Mouse (Mus musculus) urinary bladder, postnatal 25 days (tissue): Measurements from ENCODE around the gene Tmem156.

Experiments
- DNase-seq: peaks from one replicate; pipeline ENCODE4 v3.0.0; 2022; ENCODE audit warnings: low spot score

The Tmem156 gene

GRCm38 (mm10) chr5:65096805-65097204 is 4.9 kb upstream of the Tmem156 start:
- no peak for DNase-seq

DNA sequence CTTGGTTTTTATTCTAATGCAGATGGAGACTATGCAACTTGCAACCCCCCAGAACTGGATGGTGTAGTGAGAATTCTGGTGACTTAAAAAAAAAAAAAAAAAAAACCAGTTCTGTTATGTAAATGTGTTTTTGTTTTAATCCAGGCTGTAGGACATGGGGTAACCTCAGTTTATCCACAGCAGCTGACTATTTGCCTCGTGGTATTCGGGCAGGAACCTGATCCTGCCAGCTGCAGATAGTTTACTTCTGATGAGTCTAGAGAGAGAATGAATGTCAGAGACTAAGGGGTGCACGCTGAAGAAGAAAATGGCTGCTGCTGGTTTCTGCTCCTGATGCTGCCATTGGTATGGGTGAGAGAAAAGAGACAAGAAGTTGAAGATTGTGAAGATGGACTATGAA is 4.2 kb upstream of the Tmem156 start:
- DNase-seq = no peak

DNA sequence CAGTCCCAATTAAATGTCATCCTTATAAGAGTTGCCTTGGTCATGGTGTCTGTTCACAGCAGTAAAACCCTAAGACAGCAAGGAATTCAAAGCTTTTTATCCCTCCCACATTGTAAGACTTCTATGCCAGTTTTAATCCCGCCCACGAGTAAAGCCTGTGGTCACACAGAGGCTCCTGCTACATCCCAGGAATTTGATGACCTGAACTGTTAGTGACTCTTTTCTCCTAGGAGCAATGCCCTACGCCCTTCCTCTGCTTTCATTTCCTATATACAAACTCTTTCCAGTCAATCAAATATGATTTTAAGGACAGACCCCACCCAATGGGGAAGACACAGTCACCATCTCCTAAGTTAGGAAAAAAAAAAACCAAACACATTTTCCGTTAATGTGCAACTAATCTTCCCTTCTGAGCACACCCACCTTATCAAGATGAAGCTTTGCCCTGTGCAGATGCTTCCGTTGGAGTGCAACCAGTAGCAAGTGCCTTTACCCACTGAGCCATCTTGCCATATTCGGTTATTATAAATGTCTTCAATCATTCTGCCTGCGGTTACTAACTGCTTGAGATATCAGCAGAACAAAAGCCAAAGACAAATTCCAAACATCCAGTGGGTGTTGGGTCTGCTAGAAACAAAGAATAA is 3.1 kb upstream of the Tmem156 start:
- DNase-seq = no peak

GRCm38 (mm10) chr5:65093769-65094168 is 1.8 kb upstream of the Tmem156 start:
- DNase-seq = no peak

DNA sequence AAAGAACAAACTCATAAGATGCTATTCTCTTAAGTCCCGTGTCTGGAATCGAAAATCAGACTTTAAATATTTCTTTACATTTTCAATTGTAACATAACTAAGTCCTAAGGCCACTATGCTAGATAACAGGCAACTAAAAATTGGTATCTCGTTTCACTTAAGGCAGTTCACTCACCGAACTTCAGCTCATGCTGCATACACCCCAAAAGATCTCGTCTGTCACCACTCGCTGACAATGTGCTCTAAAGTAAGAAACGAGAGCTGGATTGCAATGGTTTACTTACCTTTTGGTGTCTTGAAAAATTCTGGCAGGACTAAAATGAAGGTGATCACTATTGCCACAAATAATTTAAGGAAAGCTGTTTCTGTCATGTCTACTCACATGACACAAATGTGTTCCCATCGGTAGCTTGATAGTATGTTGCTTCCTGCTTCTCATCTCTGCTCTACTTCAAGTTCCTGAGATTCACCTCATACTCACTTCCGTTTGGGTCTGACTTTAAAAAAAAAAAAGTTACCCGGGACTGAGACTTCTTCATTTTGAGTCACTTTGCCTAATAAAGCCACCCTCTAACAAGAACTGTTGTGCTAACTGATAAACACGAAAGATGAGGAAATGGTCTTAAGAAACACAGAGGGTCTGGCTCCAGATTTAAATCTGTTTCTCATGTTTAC is 611 bp downstream of the Tmem156 start:
- DNase-seq = no peak

- no peak for DNase-seq
Observed at GRCm38 (mm10) chr5:65089707-65090106, 2.2 kb downstream of the Tmem156 start.

DNA sequence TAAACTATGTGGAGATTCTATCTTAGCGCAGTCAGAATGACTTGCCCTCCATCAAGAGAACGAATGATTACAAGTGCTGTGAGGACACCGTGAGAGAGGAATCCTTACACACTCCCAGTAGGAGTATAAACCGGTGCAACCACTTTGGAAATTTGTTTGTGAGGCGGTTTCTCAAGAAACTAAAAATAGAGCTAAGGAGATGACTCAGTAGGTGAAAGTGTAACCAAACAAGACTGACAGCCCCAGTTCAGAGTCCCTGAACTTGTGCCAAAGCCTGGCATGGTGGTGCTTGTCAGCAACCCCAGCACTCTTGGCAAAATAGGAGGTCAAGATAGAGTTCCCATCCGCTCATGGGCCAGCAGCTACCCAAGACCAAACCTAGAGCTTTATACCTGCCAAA is 5.4 kb downstream of the Tmem156 start:
- DNase-seq = peak; percentile 47

- no peak for DNase-seq
Observed at GRCm38 (mm10) chr5:65081836-65082235, 10.1 kb downstream of the Tmem156 start.

DNA sequence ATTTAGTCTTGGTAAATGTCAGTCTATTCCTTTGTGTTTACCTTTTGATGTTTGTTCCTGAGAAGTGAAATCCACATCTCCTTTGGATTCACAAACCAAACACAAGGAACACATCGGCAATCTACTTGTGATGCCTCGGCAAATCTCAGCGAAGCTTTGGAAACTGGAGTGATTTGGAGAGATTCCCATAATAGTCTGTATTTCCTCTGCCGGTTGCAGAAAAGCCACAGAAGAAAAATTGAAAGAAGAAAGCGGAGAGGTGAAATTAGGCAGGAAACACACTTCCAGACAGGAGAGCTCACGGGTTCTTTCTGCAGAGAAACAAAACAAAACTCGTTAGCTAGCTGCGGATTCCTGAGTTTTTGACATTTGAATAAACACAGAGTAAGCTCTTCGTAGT is 12.1 kb downstream of the Tmem156 start:
- DNase-seq = no peak

- DNase-seq = no peak
Observed at GRCm38 (mm10) chr5:65078081-65078480, 13.9 kb downstream of the Tmem156 start.

DNA sequence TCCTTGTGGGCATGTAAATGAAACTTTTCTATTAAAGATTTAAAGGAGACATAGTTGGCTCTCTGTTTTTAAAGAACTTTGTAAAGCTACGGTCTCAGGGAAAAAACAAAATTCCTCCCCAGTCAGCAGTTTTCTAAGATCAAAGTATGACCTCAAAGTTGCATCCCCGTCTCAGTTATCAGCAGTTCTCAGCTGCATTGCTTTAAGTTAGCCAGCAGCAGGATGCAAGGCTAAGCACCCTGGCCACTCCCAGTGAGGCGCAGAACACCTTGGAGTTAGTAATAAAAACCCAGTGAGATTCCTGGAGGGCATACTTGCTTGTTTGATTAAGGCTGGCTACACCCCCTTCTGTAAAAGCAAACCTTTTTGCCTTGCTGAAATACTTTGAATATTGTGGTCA is 15.2 kb downstream of the Tmem156 start:
- DNase-seq = no peak

DNA sequence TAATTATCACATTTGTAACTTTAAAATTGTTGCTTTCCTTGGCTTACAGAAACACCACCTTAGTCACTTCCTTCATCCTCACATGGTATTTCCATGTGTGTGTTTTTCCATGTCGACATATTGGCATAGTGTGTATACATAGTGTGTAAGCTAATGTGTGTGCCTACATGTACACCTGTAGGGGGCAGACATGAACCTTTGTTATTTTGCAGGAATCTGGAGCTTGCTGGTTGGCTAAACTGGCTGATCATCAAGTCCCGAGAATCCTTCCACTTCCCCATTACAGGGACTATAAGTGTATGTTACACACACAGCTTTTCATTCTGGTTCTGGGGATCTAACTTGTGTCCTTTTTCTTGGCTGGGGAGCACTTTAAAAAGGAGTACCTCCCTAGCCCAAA is 15.8 kb downstream of the Tmem156 start:
- DNase-seq = no peak

- DNase-seq = peak; percentile 15
Observed at GRCm38 (mm10) chr5:65074693-65075092, 17.2 kb downstream of the Tmem156 start.

DNA sequence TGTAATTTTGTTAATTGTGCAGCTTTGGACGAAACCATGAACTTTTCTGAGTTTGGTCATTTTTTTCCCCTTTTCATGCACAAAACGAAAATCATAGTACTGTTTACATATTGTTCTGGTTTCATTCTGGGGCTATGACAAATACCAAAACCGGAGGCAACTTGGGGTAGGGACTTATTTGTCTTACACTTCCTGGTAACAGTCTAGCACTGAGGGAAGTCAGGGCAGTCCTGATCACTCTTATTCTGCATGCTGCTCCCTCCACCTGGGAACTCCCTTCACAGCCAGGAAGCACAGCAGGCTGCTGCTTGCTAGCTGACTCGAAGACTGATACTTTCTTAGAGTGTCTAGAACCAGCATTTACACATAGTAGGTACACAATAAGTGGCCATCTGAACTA is 18.7 kb downstream of the Tmem156 start:
- DNase-seq = no peak

DNA sequence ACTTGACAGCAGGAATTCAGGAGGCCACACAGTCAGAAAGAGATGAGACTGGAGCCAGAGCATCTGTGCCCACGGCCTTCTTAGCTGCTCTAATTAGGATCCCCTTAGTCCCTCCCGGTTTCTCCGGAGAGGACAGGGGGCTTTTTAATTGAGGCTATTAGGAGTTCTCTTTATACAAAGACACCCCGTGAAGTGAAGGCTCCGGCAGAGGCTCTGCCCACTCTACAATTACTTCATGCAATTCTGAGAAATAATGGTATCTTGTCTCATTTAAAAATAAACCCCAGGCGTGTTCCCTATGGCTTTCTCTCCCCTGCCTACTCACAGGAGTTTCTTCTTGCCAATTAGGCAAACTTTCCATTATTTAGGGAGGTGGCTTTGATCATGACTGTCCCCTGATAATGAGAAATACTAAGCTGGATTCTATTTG is 20.2 kb downstream of the Tmem156 start:
- no peak for DNase-seq

- no peak for DNase-seq
Observed at GRCm38 (mm10) chr5:65069872-65070271, 22.1 kb downstream of the Tmem156 start.

DNA sequence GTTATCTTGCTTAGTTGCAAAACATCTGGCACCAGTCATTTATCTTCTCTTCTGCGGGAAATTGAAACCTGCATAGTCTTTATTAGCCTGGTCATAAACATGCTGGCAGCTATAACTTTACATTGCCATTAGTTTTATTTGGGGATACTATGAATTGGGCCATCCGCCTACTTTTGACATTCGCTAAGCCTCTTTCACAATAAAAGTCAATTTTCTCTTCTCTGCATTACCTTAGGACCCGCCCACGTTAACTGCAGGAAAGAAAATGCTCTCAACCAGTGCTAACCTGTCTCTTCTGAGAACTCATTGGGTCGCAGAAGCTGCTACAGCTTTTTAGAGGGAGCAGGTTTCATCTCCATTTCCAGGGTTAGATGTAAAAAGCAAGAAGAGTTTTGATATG is 23.8 kb downstream of the Tmem156 start:
- DNase-seq = no peak

GRCm38 (mm10) chr5:65063266-65063665 is 28.7 kb downstream of the Tmem156 start:
- DNase-seq = no peak

DNA sequence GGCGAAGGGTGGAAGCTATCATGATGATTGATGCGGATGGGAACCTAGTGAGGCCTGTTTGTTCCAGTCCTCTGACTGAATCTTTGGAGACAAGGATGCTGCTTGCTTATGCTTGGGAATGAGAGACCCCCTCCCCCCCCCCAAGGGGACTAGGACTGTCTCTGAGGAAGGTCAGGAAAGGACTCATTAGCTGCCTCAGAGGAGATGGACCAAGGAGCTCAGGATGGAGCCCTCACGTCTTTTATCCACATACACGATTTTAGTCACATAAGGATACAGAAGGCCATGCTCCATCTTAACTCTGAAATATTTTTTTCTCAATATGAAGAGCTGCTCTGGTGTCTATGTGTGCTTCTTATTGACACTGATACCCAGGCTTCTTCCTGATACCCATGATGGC is 29.7 kb downstream of the Tmem156 start:
- DNase-seq = no peak

GRCm38 (mm10) chr5:65059806-65060205 is 32.1 kb downstream of the Tmem156 start:
- no peak for DNase-seq

DNA sequence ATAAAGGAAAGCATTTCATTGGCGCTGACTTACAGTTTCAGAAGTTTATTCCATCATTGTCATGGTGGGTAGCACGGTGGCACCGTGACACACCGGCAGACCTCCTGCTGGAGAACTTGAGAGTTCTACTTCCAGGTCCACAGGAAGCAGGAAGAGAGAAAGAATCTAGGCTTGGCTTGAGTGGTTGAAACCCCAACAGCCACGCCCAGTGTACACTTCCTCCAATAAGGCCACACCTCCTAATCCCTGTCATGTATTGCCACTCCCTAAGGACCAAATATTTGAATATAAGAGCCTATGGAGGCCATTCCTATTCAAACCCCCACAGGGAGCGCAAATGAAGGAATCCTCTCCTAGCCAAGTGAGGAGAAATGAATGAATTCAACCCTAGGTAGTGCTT is 34.3 kb downstream of the Tmem156 start:
- no peak for DNase-seq

- DNase-seq = no peak
Observed at GRCm38 (mm10) chr5:65051513-65051912, 40.4 kb downstream of the Tmem156 start.

- no peak for DNase-seq
Observed at GRCm38 (mm10) chr5:65049880-65050279, 42.1 kb downstream of the Tmem156 start.

- DNase-seq = no peak
Observed at GRCm38 (mm10) chr5:65047285-65047855, 44.6 kb downstream of the Tmem156 start.
